Mouse (Mus musculus) MEL (cell line): ENCODE results near the gene Cpsf4l. TPM values are rescaled to one million over a fixed set of nuclear protein-coding genes. Genes with fewer than 3 reads are reported as not detected.

Source experiments
- DNase-seq: peaks from one replicate; pipeline ENCODE4 v3.0.0; 2011; ENCODE audit warnings: low read depth, low spot score
- H3K27ac ChIP-seq: 2 replicates; pipeline ENCODE4 v1.5.1; 2012; ENCODE audit warnings: low read depth, mild to moderate bottlenecking, control low read depth, low read length, moderate library complexity; ENCODE audit not compliant: control insufficient read depth
- H3K27me3 ChIP-seq, 2 experiments: fragments of 150-350 bp in 1 of 2; sonication (generic) in 1 of 2; 2 replicates each; pipeline ENCODE4 v1.6.1; 2012; ENCODE audit warnings: low read length in 2 of 2, mild to moderate bottlenecking in 2 of 2, improper control_type of control experiment in 1 of 2, moderate library complexity in 1 of 2; ENCODE audit not compliant: insufficient read depth in 2 of 2, control insufficient read depth in 1 of 2
- H3K36me3 ChIP-seq, 2 experiments: 2 replicates each; pipeline ENCODE4 v1.6.1; 2012 to 2014; ENCODE audit warnings: low read length in 2 of 2, improper control_type of control experiment in 1 of 2, inconsistent platforms in 1 of 2, mild to moderate bottlenecking in 1 of 2; ENCODE audit not compliant: insufficient read depth in 2 of 2, control insufficient read depth in 1 of 2
- H3K4me1 ChIP-seq, 2 experiments: fragments of 150-350 bp in 1 of 2; sonication (generic) in 1 of 2; 2 replicates each; pipeline ENCODE4 v1.6.1; 2012; ENCODE audit warnings: low read length in 2 of 2, improper control_type of control experiment in 1 of 2, mild to moderate bottlenecking in 1 of 2; ENCODE audit not compliant: insufficient read depth in 2 of 2, control insufficient read depth in 1 of 2
- H3K4me3 ChIP-seq, 2 experiments: fragments of 150-350 bp in 1 of 2; sonication (generic) in 1 of 2; 2 replicates each; pipeline ENCODE4 v1.5.1; 2012; ENCODE audit warnings: low read depth in 2 of 2, low read length in 2 of 2, mild to moderate bottlenecking in 2 of 2, moderate library complexity in 2 of 2, control low read depth in 1 of 2, improper control_type of control experiment in 1 of 2; ENCODE audit not compliant: control insufficient read depth in 1 of 2, insufficient read depth in 1 of 2
- H3K79me2 ChIP-seq: 2 replicates; pipeline ENCODE4 v1.6.1; 2012; ENCODE audit warnings: mild to moderate bottlenecking, low read length, moderate library complexity; ENCODE audit not compliant: control insufficient read depth, poor library complexity, insufficient read depth
- H3K9ac ChIP-seq: 2 replicates; pipeline ENCODE4 v1.6.1; 2012; ENCODE audit warnings: low read depth, mild to moderate bottlenecking, control low read depth, low read length, moderate library complexity; ENCODE audit not compliant: control insufficient read depth, poor library complexity, severe bottlenecking
- H3K9me3 ChIP-seq: fragments of 150-350 bp; sonication (generic); replicated peaks from 2 replicates; pipeline ENCODE4 v1.6.1; 2012; ENCODE audit warnings: mild to moderate bottlenecking, low read length, improper control_type of control experiment, moderate library complexity; ENCODE audit not compliant: insufficient read depth
- E2F4 ChIP-seq: IDR thresholded peaks from 2 replicates; pipeline ENCODE4 v1.6.1; 2011; ENCODE audit warnings: low read depth, low read length, improper control_type of control experiment, borderline replicate concordance
- ELF1 ChIP-seq: IDR thresholded peaks from 2 replicates; pipeline ENCODE4 v1.6.1; 2014; ENCODE audit warnings: low read depth, mild to moderate bottlenecking, inconsistent platforms, low read length, improper control_type of control experiment, moderate library complexity
- EP300 ChIP-seq, 2 experiments: IDR thresholded peaks; 2 replicates each; pipeline ENCODE4 v1.6.1; 2011; ENCODE audit warnings: improper control_type of control experiment in 2 of 2, low read length in 2 of 2, low read depth in 1 of 2, mild to moderate bottlenecking in 1 of 2
- ETS1 ChIP-seq: IDR thresholded peaks from 2 replicates; pipeline ENCODE4 v1.6.1; 2012; ENCODE audit warnings: low read depth, mild to moderate bottlenecking, inconsistent platforms, low read length, improper control_type of control experiment, moderate library complexity
- HCFC1 ChIP-seq: IDR thresholded peaks from 2 replicates; pipeline ENCODE4 v1.6.1; 2012; ENCODE audit warnings: low read depth, mild to moderate bottlenecking, inconsistent platforms, low read length, improper control_type of control experiment, moderate library complexity
- JUND ChIP-seq: IDR thresholded peaks from 2 replicates; pipeline ENCODE4 v1.6.1; 2011; ENCODE audit warnings: low read depth, mild to moderate bottlenecking, improper control_type of control experiment, low read length
- MAFK ChIP-seq: IDR thresholded peaks from 2 replicates; pipeline ENCODE4 v1.6.1; 2011; ENCODE audit warnings: low read depth, mild to moderate bottlenecking, low read length, improper control_type of control experiment, borderline replicate concordance
- MAZ ChIP-seq: IDR thresholded peaks from 2 replicates; pipeline ENCODE4 v1.6.1; 2012; ENCODE audit warnings: low read depth, mild to moderate bottlenecking, inconsistent platforms, low read length, improper control_type of control experiment
- MXI1 ChIP-seq: IDR thresholded peaks from 2 replicates; pipeline ENCODE4 v1.6.1; 2011; ENCODE audit warnings: mild to moderate bottlenecking, low read depth, low read length, improper control_type of control experiment
- MYB ChIP-seq: IDR thresholded peaks from 2 replicates; pipeline ENCODE4 v1.6.1; 2011; ENCODE audit warnings: mild to moderate bottlenecking, low read depth, low read length, improper control_type of control experiment
- NELFE ChIP-seq: IDR thresholded peaks from 2 replicates; pipeline ENCODE4 v1.6.1; 2011; ENCODE audit warnings: low read depth, low read length, improper control_type of control experiment
- NRF1 ChIP-seq: IDR thresholded peaks from 2 replicates; pipeline ENCODE4 v1.6.1; 2014; ENCODE audit warnings: low read depth, mild to moderate bottlenecking, inconsistent platforms, low read length, improper control_type of control experiment, moderate library complexity; ENCODE audit not compliant: poor library complexity, insufficient read depth, severe bottlenecking
- POLR2A ChIP-seq, 2 experiments: IDR thresholded peaks; 2 replicates each; pipeline ENCODE4 v1.6.1; 2011 to 2012; ENCODE audit warnings: low read length in 2 of 2, mild to moderate bottlenecking in 2 of 2, control low read depth in 1 of 2, improper control_type of control experiment in 1 of 2, low read depth in 1 of 2, moderate library complexity in 1 of 2; ENCODE audit not compliant: control insufficient read depth in 1 of 2, insufficient read depth in 1 of 2, poor library complexity in 1 of 2
- POLR2AphosphoS2 ChIP-seq: IDR thresholded peaks from 2 replicates; pipeline ENCODE4 v1.6.1; 2011; ENCODE audit warnings: low read length, improper control_type of control experiment
- RAD21 ChIP-seq: IDR thresholded peaks from 2 replicates; pipeline ENCODE4 v1.6.1; 2011; ENCODE audit warnings: mild to moderate bottlenecking, low read depth, low read length, improper control_type of control experiment
- RCOR1 ChIP-seq: IDR thresholded peaks from 2 replicates; pipeline ENCODE4 v1.6.1; 2012; ENCODE audit warnings: low read depth, mild to moderate bottlenecking, inconsistent platforms, low read length, improper control_type of control experiment
- TBP ChIP-seq: IDR thresholded peaks from 2 replicates; pipeline ENCODE4 v1.8.0; 2011; ENCODE audit warnings: low read depth, low read length, improper control_type of control experiment
- UBTF ChIP-seq: IDR thresholded peaks from 2 replicates; pipeline ENCODE4 v1.6.1; 2012; ENCODE audit warnings: low read depth, mild to moderate bottlenecking, inconsistent platforms, low read length, improper control_type of control experiment, moderate library complexity, borderline replicate concordance; ENCODE audit not compliant: insufficient read depth
- USF1 ChIP-seq: IDR thresholded peaks from 2 replicates; pipeline ENCODE4 v1.6.1; 2014; ENCODE audit warnings: low read depth, mild to moderate bottlenecking, inconsistent platforms, low read length, improper control_type of control experiment, moderate library complexity
- USF2 ChIP-seq, 2 experiments: IDR thresholded peaks; 2 replicates each; pipeline ENCODE4 v1.6.1; 2011 to 2012; ENCODE audit warnings: improper control_type of control experiment in 2 of 2, low read length in 2 of 2, borderline replicate concordance in 1 of 2, inconsistent platforms in 1 of 2, low read depth in 1 of 2, mild to moderate bottlenecking in 1 of 2; ENCODE audit not compliant: insufficient read depth in 1 of 2
- ZC3H11A ChIP-seq: IDR thresholded peaks from 2 replicates; pipeline ENCODE4 v1.6.1; 2012; ENCODE audit warnings: low read depth, mild to moderate bottlenecking, inconsistent platforms, low read length, improper control_type of control experiment
- ZNF384 ChIP-seq: IDR thresholded peaks from 2 replicates; pipeline ENCODE4 v1.6.1; 2012; ENCODE audit warnings: low read depth, mild to moderate bottlenecking, inconsistent platforms, low read length, improper control_type of control experiment
- polyA plus RNA-seq, 2 experiments: library from polyadenylated mRNA; stranded (reverse) in 1 of 2; unstranded in 1 of 2; fragments of >175 nt in 1 of 2; fragments of >200 nt in 1 of 2; gene quantifications; 2 replicates each; pipeline versions ENCODE4 v1.2.1 to v1.2.4; 2012; ENCODE audit warnings: low replicate concordance in 2 of 2, low read depth in 1 of 2; ENCODE audit not compliant: insufficient read length in 2 of 2, insufficient read depth in 1 of 2, missing spikeins in 1 of 2
- total RNA-seq: library from RNA; depleted of rRNA; stranded (reverse); fragments of 300-350 nt; gene quantifications from 2 replicates; pipeline ENCODE4 v1.2.3, GENCODE M21; 2012

Cpsf4l gene
- total and polyA plus RNA-seq, 3 experiments = 0.70 TPM; not detected in 2

DNA sequence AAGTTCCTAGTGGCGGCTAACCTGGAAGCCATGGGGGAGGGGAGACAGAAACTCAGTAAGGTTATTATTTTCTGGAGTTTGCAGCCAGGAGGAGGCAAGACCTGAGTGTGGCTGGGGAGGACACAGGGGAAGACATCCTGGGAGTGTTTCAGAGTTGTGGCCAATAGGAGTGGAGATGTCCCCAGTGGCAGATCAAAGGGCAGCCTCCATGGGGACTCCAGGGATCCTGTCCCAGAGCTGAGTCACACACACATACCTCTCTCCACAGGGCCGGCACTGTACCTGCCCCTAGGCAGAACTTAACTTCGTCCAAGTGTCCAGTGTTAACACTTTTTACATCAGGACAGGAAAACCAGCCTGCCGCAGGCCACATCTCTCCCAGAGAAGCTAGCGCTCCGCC is 25.3 kb upstream of the Cpsf4l start:
- Histone ChIP-seq H3K4me1 (peaks cover 0 to 27% of the 10 kb centered on the region in 2 experiments; a peak in 3 of 4 replicates), H3K36me3 (peaks cover 7 to 12% of the 10 kb centered on the region in 2 experiments; a peak in 3 of 4 replicates), H3K4me3 (no peak overlapping the region), H3K79me2 (peaks cover 24% of the 10 kb centered on the region), H3K27ac (no peak overlapping the region), H3K9ac (no peak overlapping the region), H3K9me3 (no peaks in the 10 kb centered on the region), H3K27me3 (no peaks in the 10 kb centered on the region)
- DNase-seq = no peak
- TF ChIP-seq USF1 (no peak), MXI1 (no peak), ELF1 (no peak), MAZ (no peak), MAFK (no peak), ZC3H11A (no peak)

DNA sequence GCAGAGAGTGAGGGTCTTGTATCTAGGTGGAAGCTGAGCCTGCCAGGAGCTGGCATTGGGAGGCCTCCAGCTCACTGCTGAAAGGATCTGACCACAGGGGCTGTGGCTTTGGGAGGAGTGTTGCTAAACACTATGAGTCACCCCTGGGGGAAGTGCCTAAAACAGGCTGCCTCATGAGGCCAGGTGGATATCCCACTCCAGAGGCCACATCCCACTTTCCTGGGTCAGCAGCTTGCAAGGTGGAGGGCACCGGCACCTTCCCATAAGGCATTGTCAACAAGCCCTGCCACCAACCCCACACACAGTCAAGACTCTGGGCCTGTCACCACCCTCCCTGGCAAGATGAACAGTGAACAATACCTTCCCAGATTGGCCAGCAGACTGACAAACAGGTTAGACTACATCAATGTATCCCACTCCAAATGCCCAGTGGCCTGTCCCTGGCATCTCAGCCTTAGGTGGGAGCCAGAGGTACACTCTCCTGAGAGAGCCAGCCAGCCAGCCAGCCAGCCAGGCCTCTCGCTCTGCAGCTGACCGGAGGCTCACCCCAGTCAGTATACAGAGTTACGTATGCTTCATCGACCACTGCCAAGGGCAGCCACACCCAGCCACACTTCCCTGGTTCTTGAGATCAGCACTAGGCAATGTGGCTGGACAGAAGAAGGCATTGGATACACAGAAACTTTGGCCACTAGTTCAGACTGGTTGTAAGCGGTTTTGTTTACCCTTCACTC is 24.0 kb upstream of the Cpsf4l start:
- no peak overlapping the region for H3K9ac ChIP-seq
- peaks cover 22% of the 10 kb centered on the region for H3K79me2 ChIP-seq
- no peaks in the 10 kb centered on the region for H3K27me3 ChIP-seq
- peaks cover 7 to 12% of the 10 kb centered on the region in 2 experiments; a peak in 3 of 4 replicates for H3K36me3 ChIP-seq
- H3K9me3 ChIP-seq = no peaks in the 10 kb centered on the region
- TF ChIP-seq ETS1 = peak; percentile 39; the same call in 1 of the 2 replicates
- no peak for TF ChIP-seq HCFC1
- TF ChIP-seq TBP = no peak
- TF ChIP-seq ZC3H11A = no peak
- TF ChIP-seq MAFK = no peak
- TF ChIP-seq NRF1 = no peak
- no peak for TF ChIP-seq E2F4
- TF ChIP-seq POLR2A (IDR thresholded peaks at IDR 0.05; ENCODE audit: control insufficient read depth in 1 of 2, insufficient read depth in 1 of 2, low read depth in 1 of 2, low read length in 2 of 2, poor library complexity in 1 of 2) = no peak
- TF ChIP-seq ELF1 = no peak
- no peak for TF ChIP-seq UBTF
- TF ChIP-seq JUND = peak; percentile 83; the same call in 1 of the 2 replicates
- no peak for TF ChIP-seq ZNF384
- TF ChIP-seq MXI1 = no peak
- no peak for TF ChIP-seq USF2 (IDR thresholded peaks at IDR 0.05; ENCODE audit: borderline replicate concordance in 1 of 2, insufficient read depth in 1 of 2, low read depth in 1 of 2, low read length in 2 of 2)
- no peak for TF ChIP-seq RAD21
- TF ChIP-seq EP300 (IDR thresholded peaks at IDR 0.05; ENCODE audit: low read depth in 1 of 2, low read length in 2 of 2) = peak in 1 of 2 experiments; percentile 64; a peak in 2 of 4 replicates
- no peak for TF ChIP-seq RCOR1
- TF ChIP-seq POLR2AphosphoS2 = no peak
- TF ChIP-seq NELFE = no peak
- TF ChIP-seq MYB = no peak
- TF ChIP-seq, all 39 proteins: peak for 3
- no peak overlapping the region for H3K4me3 ChIP-seq
- H3K4me1 ChIP-seq = peaks cover 0 to 23% of the 10 kb centered on the region in 2 experiments; a peak in 3 of 4 replicates
- H3K27ac ChIP-seq = no peak overlapping the region
- peak; percentile 62 for DNase-seq
